Mouse (Mus musculus): ENCODE results near the gene Gm21854. TPM values are rescaled to one million over a fixed set of nuclear protein-coding genes. Genes with fewer than 3 reads are reported as not detected.

Gene Gm21854
- not detected for total RNA-seq (2023)

DNA sequence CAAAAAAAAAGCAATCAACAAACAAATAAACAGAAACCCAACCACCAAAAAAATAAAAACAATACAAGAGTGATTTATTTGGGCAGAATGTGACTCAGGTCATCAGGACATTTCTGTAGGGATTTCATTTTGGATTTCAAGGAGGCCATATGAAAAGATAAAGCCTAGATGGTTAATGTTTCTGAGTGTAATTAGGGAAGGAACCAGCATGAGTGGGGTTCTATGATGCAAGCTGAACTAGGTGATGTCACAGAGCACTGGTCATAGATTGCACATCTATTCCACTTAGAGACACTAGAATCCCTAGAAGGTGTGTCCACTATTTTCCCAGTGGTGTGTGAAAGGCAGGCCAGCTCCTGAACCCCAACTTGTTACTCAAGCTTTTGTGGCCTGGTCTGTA, at the start of gene Gm21854:
Gene Gm21854, plus strand, starts transcription at position 301 of the 400 bp plus-strand sequence.

Other genes starting within 250 kb of the Gm21854 start
- not detected for gene Gm20914, start 69.0 kb downstream of the Gm21854 start, total RNA-seq (2023)
- not detected for gene Gm28171, start 136.4 kb downstream of the Gm21854 start, total RNA-seq (2023)

Data from neutrophil, adult 83 days (primary cell).